Mouse (Mus musculus): ENCODE data around the gene Gbf1. TPM values are rescaled to one million over a fixed set of nuclear protein-coding genes. Genes with fewer than 3 reads are reported as not detected.

Gbf1 gene
- total and polyA plus RNA-seq, 3 experiments: 23.7 to 400 (median 54.1) TPM

GRCm38 (mm10) chr19:46114617-46115016 lies 37.7 kb upstream of the Gbf1 start:
- H3K4me3 ChIP-seq (ENCODE audit: control insufficient read depth in 1 of 2, insufficient read depth in 1 of 2, low read depth in 2 of 2, low read length in 2 of 2): no peak overlapping the region
- peaks cover 0 to 3% of the 10 kb centered on the region in 2 experiments; a peak in 1 of 4 replicates for H3K27me3 ChIP-seq (ENCODE audit: control insufficient read depth in 1 of 2, insufficient read depth in 2 of 2, low read length in 2 of 2)
- no peaks in the 10 kb centered on the region for H3K9me3 ChIP-seq (replicated peaks; ENCODE audit: insufficient read depth, low read length)
- no peaks in the 10 kb centered on the region for H3K79me2 ChIP-seq (ENCODE audit: control insufficient read depth, insufficient read depth, low read length, poor library complexity)
- H3K4me1 ChIP-seq (ENCODE audit: control insufficient read depth in 1 of 2, insufficient read depth in 2 of 2, low read length in 2 of 2): peaks cover 4 to 10% of the 10 kb centered on the region in 2 experiments; a peak in 3 of 4 replicates
- H3K36me3 ChIP-seq (ENCODE audit: control insufficient read depth in 1 of 2, insufficient read depth in 2 of 2, low read length in 2 of 2): peaks cover 0 to 1% of the 10 kb centered on the region in 2 experiments; a peak in 1 of 4 replicates
- peak; percentile 54 for DNase-seq (ENCODE audit: low read depth, low spot score)
- H3K27ac ChIP-seq (ENCODE audit: control insufficient read depth, low read depth, low read length): no peak overlapping the region
- TF ChIP-seq SIN3A (IDR thresholded peaks at IDR 0.05; ENCODE audit: low read length): no peak
- TF ChIP-seq MYC (IDR thresholded peaks at IDR 0.05; ENCODE audit: low read depth, low read length): 0 out of 2 replicates have a peak, but pooled peaks have one; percentile 39
- TF ChIP-seq CTCF (IDR thresholded peaks at IDR 0.05 in 2 of 3, conservative IDR thresholded peaks at IDR 0.05 in 1 of 3; ENCODE audit: control insufficient read depth in 1 of 3, insufficient read depth in 1 of 3, low read depth in 2 of 3, low read length in 3 of 3, poor library complexity in 1 of 3, severe bottlenecking in 1 of 3): peak; percentile 4 to 50 (median 40); a peak in 4 of 6 replicates
- TF ChIP-seq SMC3 (IDR thresholded peaks at IDR 0.05; ENCODE audit: low read depth, low read length): peak; percentile 30; the same call in 1 of the 2 replicates
- no peak overlapping the region for H3K9ac ChIP-seq (ENCODE audit: control insufficient read depth, low read depth, low read length, poor library complexity, severe bottlenecking)

GRCm38 (mm10) chr19:46119458-46119857 lies 32.9 kb upstream of the Gbf1 start:
- Histone ChIP-seq H3K27ac (ENCODE audit: control insufficient read depth, low read depth, low read length) (no peak overlapping the region), H3K36me3 (ENCODE audit: control insufficient read depth in 1 of 2, insufficient read depth in 2 of 2, low read length in 2 of 2) (peaks cover 0 to 2% of the 10 kb centered on the region in 2 experiments; a peak in 2 of 4 replicates), H3K79me2 (ENCODE audit: control insufficient read depth, insufficient read depth, low read length, poor library complexity) (no peaks in the 10 kb centered on the region), H3K4me3 (ENCODE audit: control insufficient read depth in 1 of 2, insufficient read depth in 1 of 2, low read depth in 2 of 2, low read length in 2 of 2) (no peak overlapping the region), H3K9ac (ENCODE audit: control insufficient read depth, low read depth, low read length, poor library complexity, severe bottlenecking) (no peak overlapping the region), H3K9me3 (replicated peaks; ENCODE audit: insufficient read depth, low read length) (no peaks in the 10 kb centered on the region), H3K27me3 (ENCODE audit: control insufficient read depth in 1 of 2, insufficient read depth in 2 of 2, low read length in 2 of 2) (peaks cover 0 to 5% of the 10 kb centered on the region in 2 experiments; a peak in 1 of 4 replicates), H3K4me1 (ENCODE audit: control insufficient read depth in 1 of 2, insufficient read depth in 2 of 2, low read length in 2 of 2) (peaks cover 5 to 6% of the 10 kb centered on the region in 2 experiments; a peak in 3 of 4 replicates)
- peak; percentile 86 for DNase-seq (ENCODE audit: low read depth, low spot score)
- peak; percentile 86 for TF ChIP-seq MYC (IDR thresholded peaks at IDR 0.05; ENCODE audit: low read depth, low read length)
- TF ChIP-seq MYB (IDR thresholded peaks at IDR 0.05; ENCODE audit: low read depth, low read length): peak; percentile 23; the same call in 1 of the 2 replicates
- peak; percentile 39; the same call in 1 of the 2 replicates for TF ChIP-seq MXI1 (IDR thresholded peaks at IDR 0.05; ENCODE audit: low read depth, low read length)
- peak; percentile 60 for TF ChIP-seq ETS1 (IDR thresholded peaks at IDR 0.05; ENCODE audit: low read depth, low read length)
- TF ChIP-seq NELFE (IDR thresholded peaks at IDR 0.05; ENCODE audit: low read depth, low read length): no peak
- TF ChIP-seq GATA1 (IDR thresholded peaks at IDR 0.05; ENCODE audit: low read depth, low read length): peak; percentile 90
- TF ChIP-seq ZNF384 (IDR thresholded peaks at IDR 0.05; ENCODE audit: low read depth, low read length): no peak
- peak; percentile 64; the same call in 1 of the 2 replicates for TF ChIP-seq RCOR1 (IDR thresholded peaks at IDR 0.05; ENCODE audit: low read depth, low read length)
- TF ChIP-seq MAX (IDR thresholded peaks at IDR 0.05; ENCODE audit: low read length): peak; percentile 70
- TF ChIP-seq SIN3A (IDR thresholded peaks at IDR 0.05; ENCODE audit: low read length): peak; percentile 80
- TF ChIP-seq MAZ (IDR thresholded peaks at IDR 0.05; ENCODE audit: low read depth, low read length): 0 out of 2 replicates have a peak, but pooled peaks have one; percentile 22
- peak; percentile 93 for TF ChIP-seq TAL1 (IDR thresholded peaks at IDR 0.05; ENCODE audit: low read length)
- TF ChIP-seq EP300 (IDR thresholded peaks at IDR 0.05; ENCODE audit: low read depth in 1 of 2, low read length in 2 of 2): peak; percentile 86 to 87
- TF ChIP-seq SMC3 (IDR thresholded peaks at IDR 0.05; ENCODE audit: low read depth, low read length): no peak; the same call in 1 of the 2 replicates
- peak; percentile 87 for TF ChIP-seq TCF12 (IDR thresholded peaks at IDR 0.05; ENCODE audit: low read depth, low read length)
- TF ChIP-seq HCFC1 (IDR thresholded peaks at IDR 0.05; ENCODE audit: low read depth, low read length): no peak
- peak; percentile 75; the same call in 1 of the 2 replicates for TF ChIP-seq BHLHE40 (IDR thresholded peaks at IDR 0.05; ENCODE audit: borderline replicate concordance, low read depth, low read length)
- TF ChIP-seq RAD21 (IDR thresholded peaks at IDR 0.05; ENCODE audit: low read depth, low read length): peak; percentile 4

All from MEL (cell line).